Mouse (Mus musculus): Measurements from ENCODE around the gene Mex3a. TPM values are rescaled to one million over a fixed set of nuclear protein-coding genes. Genes with fewer than 3 reads are reported as not detected.

The Mex3a gene
- total RNA-seq, 2 experiments from 2014 or later, result 0.15 to 0.20 TPM

GRCm38 (mm10) chr3:88544955-88545591, 12.9 kb downstream of the Mex3a start:
- no peak for TF ChIP-seq CTCF (IDR thresholded peaks at IDR 0.05)
- H3K27ac ChIP-seq, result no peak overlapping the region
- no peak overlapping the region for H3K4me3 ChIP-seq
- DNase-seq, result no peak
- intact Hi-C loops (cut with DNase I), result no loop called here

- TF ChIP-seq CTCF (IDR thresholded peaks at IDR 0.05), result no peak
- no peak overlapping the region for H3K4me3 ChIP-seq
Measured at GRCm38 (mm10) chr3:88546674-88547418, 14.7 kb downstream of the Mex3a start.

GRCm38 (mm10) chr3:88548180-88548917, 16.2 kb downstream of the Mex3a start, which contains the start of gene Rab25:
Gene Rab25 (minus strand): TSS chr3:88548300.
- no peak within 1 kb of the TSS for H3K27ac ChIP-seq
- intact Hi-C loops (cut with DNase I), result no loop called here
- H3K4me3 ChIP-seq, result no peak within 1 kb of the TSS
- no peak for DNase-seq
- TF ChIP-seq CTCF (IDR thresholded peaks at IDR 0.05), result no peak

More at GRCm38 (mm10) chr3:88546674-88547418, 14.7 kb downstream of the Mex3a start:
- H3K27ac ChIP-seq, result no peak overlapping the region
- no peak for DNase-seq
- intact Hi-C loops (cut with DNase I), result no loop called here

GRCm38 (mm10) chr3:88551586-88551985, 19.4 kb downstream of the Mex3a start:
- no peak for TF ChIP-seq CTCF (IDR thresholded peaks at IDR 0.05)

GRCm38 (mm10) chr3:88552082-88552645, 20.0 kb downstream of the Mex3a start:
- DNase-seq, result no peak
- Histone ChIP-seq H3K4me3 (peak overlapping the region; percentile 92), H3K27ac (peak overlapping the region; percentile 99)
- TF ChIP-seq CTCF (IDR thresholded peaks at IDR 0.05), result no peak
- intact Hi-C loops (cut with DNase I), result no loop called here

More at GRCm38 (mm10) chr3:88551586-88551985, 19.4 kb downstream of the Mex3a start:
- H3K4me3 ChIP-seq, result peak overlapping the region; percentile 92
- DNase-seq, result no peak
- intact Hi-C loops (cut with DNase I), result no loop called here
- peak overlapping the region; percentile 99 for H3K27ac ChIP-seq

- intact Hi-C loops (cut with DNase I), result no loop called here
- no peak for TF ChIP-seq CTCF (IDR thresholded peaks at IDR 0.05)
- DNase-seq, result peak; percentile 99
- H3K27ac ChIP-seq, result peak within 1 kb of the TSS; percentile 99
- peak within 1 kb of the TSS; percentile 92 for H3K4me3 ChIP-seq
Measured at GRCm38 (mm10) chr3:88552676-88553524, 20.7 kb downstream of the Mex3a start, which contains the start of gene Lamtor2. Gene Lamtor2 (minus strand): TSS chr3:88553074.

GRCm38 (mm10) chr3:88553525-88553879, 21.3 kb downstream of the Mex3a start, which contains the start of gene Ubqln4:
Gene Ubqln4 (plus strand): TSS chr3:88553758.
- peak; percentile 96 for DNase-seq
- H3K27ac ChIP-seq, result peak within 1 kb of the TSS; percentile 99
- peak; percentile 93 for TF ChIP-seq CTCF (IDR thresholded peaks at IDR 0.05)
- peak within 1 kb of the TSS; percentile 92 for H3K4me3 ChIP-seq
- intact Hi-C loops (cut with DNase I), result no loop called here

GRCm38 (mm10) chr3:88553880-88554586, 21.8 kb downstream of the Mex3a start:
- no peak for DNase-seq
- intact Hi-C loops (cut with DNase I), result no loop called here
- TF ChIP-seq CTCF (IDR thresholded peaks at IDR 0.05), result no peak
- peak overlapping the region; percentile 92 for H3K4me3 ChIP-seq
- H3K27ac ChIP-seq, result peak overlapping the region; percentile 99

GRCm38 (mm10) chr3:88555069-88555605, 22.9 kb downstream of the Mex3a start:
- peak overlapping the region; percentile 92 for H3K4me3 ChIP-seq
- no peak for TF ChIP-seq CTCF (IDR thresholded peaks at IDR 0.05)

GRCm38 (mm10) chr3:88555731-88556130, 23.5 kb downstream of the Mex3a start:
- H3K4me3 ChIP-seq, result no peak overlapping the region
- intact Hi-C loops (cut with DNase I), result no loop called here
- no peak for TF ChIP-seq CTCF (IDR thresholded peaks at IDR 0.05)
- no peak for DNase-seq
- no peak overlapping the region for H3K27ac ChIP-seq

More at GRCm38 (mm10) chr3:88555069-88555605, 22.9 kb downstream of the Mex3a start:
- H3K27ac ChIP-seq, result no peak overlapping the region
- intact Hi-C loops (cut with DNase I), result no loop called here
- no peak for DNase-seq

GRCm38 (mm10) chr3:88556616-88557015, 24.4 kb downstream of the Mex3a start:
- intact Hi-C loops (cut with DNase I), result no loop called here
- no peak overlapping the region for H3K27ac ChIP-seq
- no peak overlapping the region for H3K4me3 ChIP-seq
- DNase-seq, result no peak
- TF ChIP-seq CTCF (IDR thresholded peaks at IDR 0.05), result no peak
